Mouse (Mus musculus) neutrophil, adult 83 days (primary cell): ENCODE results near the gene Arpc1a. TPM values are rescaled to one million over a fixed set of nuclear protein-coding genes. Genes with fewer than 3 reads are reported as not detected.

ENCODE experiments used
- total RNA-seq, 2 experiments: library from RNA; stranded (reverse); gene quantifications; one replicate each; pipeline ENCODE4 v1.2.4; 2023

Arpc1a gene
- total RNA-seq, result 10 to 100 TPM; 79.1 to 86.9 TPM

DNA sequence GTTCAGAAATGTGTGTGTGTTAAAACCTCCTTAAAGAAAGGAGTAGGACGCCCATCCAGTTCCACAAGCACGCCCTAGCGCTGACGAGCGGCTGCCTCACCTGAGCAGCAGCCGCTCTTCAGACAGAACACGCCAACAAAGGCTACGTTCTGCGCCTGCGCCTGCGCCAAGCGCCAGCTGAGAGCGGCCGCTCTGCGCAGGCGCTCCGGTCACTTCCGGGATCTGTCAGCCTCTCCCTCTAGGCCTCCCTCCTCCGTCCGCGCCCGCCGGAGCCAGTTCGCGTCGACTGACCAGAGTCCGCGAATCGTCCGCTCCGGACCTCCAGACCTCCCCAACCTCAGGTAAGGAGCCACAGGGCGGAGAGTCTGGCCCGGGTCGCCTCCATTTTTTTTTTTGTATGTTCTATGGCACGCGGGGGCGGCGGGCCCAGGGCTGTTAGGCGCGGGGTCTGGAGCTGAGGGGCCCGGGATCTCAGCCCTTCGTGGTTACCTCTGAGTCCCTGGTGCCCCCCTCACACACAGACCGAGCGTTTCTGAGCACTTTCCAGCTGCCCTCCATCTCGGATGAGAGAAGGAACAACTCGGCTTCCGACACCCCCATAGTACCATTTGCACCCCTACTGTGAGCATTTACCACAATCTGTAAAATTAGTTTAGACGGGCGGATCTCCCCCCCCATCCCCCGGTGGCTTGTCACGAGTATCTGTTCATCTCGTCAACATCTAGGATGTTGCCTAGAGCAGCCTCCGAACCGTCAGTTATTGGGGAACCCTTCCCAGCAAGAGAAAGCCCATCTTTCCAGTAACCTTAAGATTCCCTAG lies at the start of gene Arpc1a, which contains the start of gene Kpna7:
Arpc1a (plus strand) TSS at position 199 of the 820 bp plus-strand sequence.
Kpna7 (minus strand) TSS at position 399 of the 820 bp plus-strand sequence.

DNA sequence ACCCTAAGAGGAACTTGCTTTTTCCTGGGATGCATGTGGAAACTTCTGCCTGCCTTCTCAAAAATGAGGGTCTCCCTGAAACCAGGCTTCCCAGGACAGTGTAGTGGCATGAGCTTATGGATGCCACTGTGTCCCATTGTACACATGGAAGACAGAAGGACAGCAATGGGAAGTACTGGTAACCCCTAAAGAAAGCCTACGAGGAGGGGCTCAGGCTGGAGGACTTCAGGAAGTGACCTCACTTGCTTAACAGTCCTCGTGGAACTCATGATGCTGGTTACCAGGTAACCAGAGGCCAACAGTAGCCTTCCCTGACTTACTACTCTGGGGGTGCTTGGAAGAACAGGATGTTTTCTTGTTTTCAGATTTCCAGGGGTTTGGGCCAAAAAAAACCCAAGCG lies 40.9 kb upstream of the Arpc1a start, which contains the start of gene 1700018F24Rik:
1700018F24Rik (plus strand) TSS at position 301 of the 400 bp plus-strand sequence.

DNA sequence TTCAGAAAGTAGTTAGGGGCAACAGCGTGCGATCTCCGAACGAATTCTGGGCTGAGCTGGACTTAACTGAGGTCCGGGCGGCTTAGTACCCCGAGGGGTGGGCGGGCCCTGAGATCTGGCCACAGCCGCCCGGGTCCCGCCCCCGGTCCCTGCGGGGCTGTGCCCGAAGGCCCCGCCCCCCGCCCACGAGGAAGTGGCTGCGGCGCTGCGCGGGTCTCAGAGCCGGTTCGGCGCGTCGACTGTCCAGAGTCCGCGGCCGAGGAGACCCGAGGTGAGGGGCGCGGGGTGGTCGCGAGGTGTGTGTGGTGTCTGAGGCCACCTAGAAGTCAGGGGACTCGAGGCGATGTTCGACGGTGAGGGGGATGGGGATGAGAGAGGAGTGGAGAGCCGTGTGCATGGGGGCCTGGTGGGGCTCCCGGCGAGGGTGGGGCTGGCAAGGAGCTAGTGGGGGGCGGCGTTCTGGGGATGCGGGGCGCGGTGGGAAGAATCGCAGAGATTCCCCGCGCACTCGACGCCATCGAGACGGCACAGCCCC lies 30.5 kb downstream of the Arpc1a start, which contains the start of gene Arpc1b:
Arpc1b (plus strand) TSS at position 145 of the 535 bp plus-strand sequence.

DNA sequence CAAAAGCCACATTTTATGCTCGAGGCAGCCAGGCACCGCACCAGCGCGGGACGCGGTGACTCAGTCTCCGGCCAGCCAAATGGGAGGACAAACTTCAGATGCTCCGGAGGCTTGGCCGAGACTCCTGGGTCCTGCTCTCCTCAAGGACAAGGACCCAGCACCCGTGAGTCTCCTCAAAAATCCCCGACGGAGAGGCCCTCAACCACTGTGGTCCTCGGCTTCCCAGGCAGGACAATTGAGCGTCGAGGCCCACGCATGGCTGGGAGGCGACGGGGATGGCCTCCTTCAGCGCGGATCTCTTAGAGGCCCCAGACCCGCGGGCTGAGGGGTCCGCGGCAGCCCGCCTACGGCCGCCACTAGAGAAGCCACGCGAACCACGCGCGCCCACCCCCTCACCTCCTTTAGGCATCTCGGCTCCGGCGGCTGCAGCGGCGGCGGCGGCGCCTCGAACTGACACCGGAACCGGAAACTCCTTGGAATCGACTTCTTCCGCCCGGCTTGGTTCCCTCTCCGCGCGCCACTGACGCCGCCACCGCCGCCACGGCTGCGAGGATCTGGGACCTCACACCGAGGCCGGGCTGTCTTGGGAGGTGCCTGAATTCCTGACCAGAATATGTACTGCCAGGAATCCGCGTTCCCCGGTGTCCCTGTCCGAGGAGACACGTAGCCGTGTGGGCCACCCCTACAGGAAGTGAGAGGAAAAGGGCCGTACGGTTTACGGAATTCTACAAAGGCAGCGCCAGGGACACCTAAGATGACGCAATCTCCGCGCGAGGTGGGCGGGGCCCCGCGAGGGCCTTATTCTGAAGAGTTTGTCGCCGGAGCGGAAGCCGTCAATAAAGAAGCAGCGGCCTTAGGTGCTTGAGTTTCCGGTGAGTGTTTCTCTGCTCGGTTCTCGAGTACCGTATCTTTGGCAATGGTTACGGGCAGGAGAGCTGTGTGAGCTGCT lies 56.2 kb downstream of the Arpc1a start, which contains the start of the genes Pdap1 and Bud31:
Pdap1 (minus strand) TSS at position 668 of the 949 bp plus-strand sequence.
Bud31 (plus strand) TSS at position 792 of the 949 bp plus-strand sequence.

Other genes starting within 250 kb of the Arpc1a start
- gene Smurf1, start 118.0 kb upstream of the Arpc1a start, total RNA-seq, result 10 to 100 TPM; 12.4 to 13.2 TPM
- gene Gm4871, start 51.1 kb upstream of the Arpc1a start, total RNA-seq, result not detected
- gene 1700018F24Rik, start 40.8 kb upstream of the Arpc1a start, total RNA-seq, result not detected
- not detected for gene Kpna7, start 200 bp downstream of the Arpc1a start, total RNA-seq
- gene Arpc1b, start 30.4 kb downstream of the Arpc1a start, total RNA-seq, result 1,000 to 10,000 TPM in 1 of 2 experiments, 100 to 1,000 TPM in 1; 966 to 1,061 TPM
- gene Pdap1, start 56.4 kb downstream of the Arpc1a start, total RNA-seq, result 10 to 100 TPM; 34.0 to 39.6 TPM
- gene Bud31, start 56.5 kb downstream of the Arpc1a start, total RNA-seq, result 100 to 1,000 TPM; 123 to 126 TPM
- gene Ptcd1, start 83.3 kb downstream of the Arpc1a start, total RNA-seq, result 10 to 100 TPM; 13.8 to 15.7 TPM
- 10 to 100 TPM; 29.3 to 29.5 TPM for gene Cpsf4, start 83.4 kb downstream of the Arpc1a start, total RNA-seq
- 100 to 1,000 TPM; 112 TPM for gene Atp5j2, start 108.2 kb downstream of the Arpc1a start, total RNA-seq
- 10 to 100 TPM; 12.5 to 14.7 TPM for gene Zkscan14, start 118.0 kb downstream of the Arpc1a start, total RNA-seq
- gene Zkscan5, start 120.7 kb downstream of the Arpc1a start, total RNA-seq, result 1 to 10 TPM; 4.0 to 4.1 TPM
- 10 to 100 TPM; 46.1 to 56.4 TPM for gene Zfp655, start 147.9 kb downstream of the Arpc1a start, total RNA-seq
- gene Zscan25, start 196.7 kb downstream of the Arpc1a start, total RNA-seq, result 1 to 10 TPM; 7.8 to 8.1 TPM